Mouse (Mus musculus) layer of hippocampus, postnatal 36 days (tissue): Measurements from ENCODE around the gene Pla2g5. TPM values are rescaled to one million over a fixed set of nuclear protein-coding genes. Genes with fewer than 3 reads are reported as not detected.

ENCODE experiments used
- DNase-seq, 2 experiments: peaks; one replicate each; pipeline ENCODE4 v3.0.0; 2022
- total RNA-seq, 2 experiments: library from RNA; stranded (reverse); gene quantifications; 2 replicates each; pipeline ENCODE4 v1.2.3; 2021

Pla2g5 gene
- total RNA-seq, 2 experiments from 2014 or later: 0.70 to 0.73 TPM

DNA sequence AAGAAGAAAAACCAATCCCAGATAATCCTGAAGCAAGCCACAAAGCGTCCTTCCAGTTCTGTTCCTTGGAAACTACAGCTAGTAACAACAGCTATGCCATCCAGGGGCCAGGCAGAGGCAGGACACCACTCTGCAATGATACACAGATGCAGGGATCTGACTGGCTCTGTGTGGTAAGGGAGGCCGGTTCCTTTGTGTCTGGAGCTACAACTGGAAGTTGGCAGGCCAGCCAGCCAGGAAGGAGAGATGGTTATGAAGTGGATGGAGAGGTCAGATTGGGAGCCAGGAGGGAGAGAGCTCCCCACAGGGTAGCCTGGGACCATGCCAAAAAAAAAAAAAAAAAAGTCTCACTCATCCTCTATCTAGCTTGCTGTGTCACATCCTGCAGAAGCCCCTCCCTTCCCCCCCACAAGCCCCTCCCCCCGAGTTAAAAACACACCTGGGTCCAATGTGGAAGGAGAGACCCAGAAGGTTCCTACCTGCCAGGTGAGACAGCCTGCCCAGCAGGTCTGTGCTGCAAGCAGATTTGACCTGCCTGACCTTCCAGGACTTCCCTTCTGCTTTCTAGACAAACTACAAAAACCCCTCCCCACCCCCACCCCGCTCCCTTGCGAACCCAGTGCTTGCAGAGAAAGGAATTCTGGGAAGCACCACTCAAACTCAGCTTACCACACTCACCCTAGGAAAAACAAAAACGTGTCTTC is 66.6 kb downstream of the Pla2g5 start:
- DNase-seq: no peak

DNA sequence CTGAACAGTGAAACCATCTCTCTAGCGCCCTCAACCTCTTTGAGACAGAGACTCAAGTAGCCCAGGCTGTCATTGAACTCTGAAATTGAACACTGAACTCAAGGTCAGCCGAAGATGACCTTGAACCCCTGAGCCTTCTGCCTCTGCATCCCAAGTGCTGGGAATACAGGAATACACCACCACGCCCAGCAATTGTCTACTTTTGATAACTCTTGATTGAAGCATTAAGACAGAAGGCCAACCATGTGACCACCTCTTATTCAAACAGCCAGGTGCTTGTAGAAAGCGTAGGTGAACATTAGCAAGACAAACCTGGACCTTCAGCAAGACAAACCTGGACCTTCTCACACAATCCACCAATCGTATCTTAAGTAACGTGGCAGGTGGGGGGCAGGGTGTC is 68.9 kb downstream of the Pla2g5 start:
- no peak for DNase-seq

DNA sequence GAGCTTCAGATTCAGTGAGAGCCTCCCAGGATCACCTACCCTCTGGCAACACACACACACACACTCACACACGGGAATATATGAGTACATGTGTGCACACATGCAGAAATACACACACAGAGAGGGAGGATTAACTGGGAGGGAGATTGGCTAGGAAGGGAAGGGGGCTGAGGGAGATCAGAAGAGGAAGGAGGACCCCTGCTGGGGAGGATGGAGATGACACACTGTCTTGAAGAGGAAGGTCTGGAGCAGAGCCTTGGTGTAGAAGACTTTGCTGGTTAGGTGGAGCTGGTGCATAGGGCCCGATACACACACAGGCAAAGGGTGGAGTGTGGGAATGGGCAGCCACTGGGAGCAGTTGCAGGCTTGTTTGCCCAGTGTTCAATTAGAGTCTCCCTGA is 70.0 kb downstream of the Pla2g5 start:
- peak; percentile 35 to 66 for DNase-seq

DNA sequence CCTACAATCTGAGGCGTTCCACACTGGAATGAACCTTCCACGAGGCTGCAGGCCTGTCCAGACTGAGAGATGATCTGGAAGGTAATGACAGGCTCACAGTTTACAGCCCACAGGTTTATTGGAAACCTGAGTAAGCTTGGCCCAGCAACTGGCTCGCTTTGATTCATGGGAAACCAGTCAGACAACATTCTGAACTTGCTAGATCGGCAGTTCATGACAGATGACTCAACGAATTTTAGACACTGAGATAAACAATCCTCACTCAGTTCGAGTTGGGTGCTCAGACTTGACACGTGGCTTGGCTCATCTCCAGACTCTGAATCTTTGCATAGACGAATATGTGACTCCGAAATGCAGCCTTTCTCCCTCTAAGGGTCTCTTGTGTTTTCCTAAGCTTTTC is 70.7 kb downstream of the Pla2g5 start:
- no peak for DNase-seq

DNA sequence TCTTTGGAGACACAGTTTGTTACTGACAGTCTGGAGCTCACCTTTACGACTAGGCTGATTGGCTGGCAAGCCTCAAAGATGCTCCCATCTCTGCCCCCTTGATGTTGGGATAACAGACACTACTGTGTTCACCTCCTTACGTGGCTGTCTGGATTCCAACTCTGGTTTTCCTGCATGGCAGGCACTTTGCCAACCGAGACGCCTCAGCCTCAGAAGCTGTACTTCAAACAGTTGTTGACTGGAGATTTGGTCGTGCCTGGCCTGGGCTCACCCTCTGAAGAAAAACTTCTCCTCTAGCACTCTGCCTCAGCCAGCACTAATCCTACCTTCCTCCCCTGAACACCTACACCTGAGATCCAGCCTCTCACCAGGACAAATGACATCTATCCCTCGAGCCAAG is 71.8 kb downstream of the Pla2g5 start:
- no peak for DNase-seq

DNA sequence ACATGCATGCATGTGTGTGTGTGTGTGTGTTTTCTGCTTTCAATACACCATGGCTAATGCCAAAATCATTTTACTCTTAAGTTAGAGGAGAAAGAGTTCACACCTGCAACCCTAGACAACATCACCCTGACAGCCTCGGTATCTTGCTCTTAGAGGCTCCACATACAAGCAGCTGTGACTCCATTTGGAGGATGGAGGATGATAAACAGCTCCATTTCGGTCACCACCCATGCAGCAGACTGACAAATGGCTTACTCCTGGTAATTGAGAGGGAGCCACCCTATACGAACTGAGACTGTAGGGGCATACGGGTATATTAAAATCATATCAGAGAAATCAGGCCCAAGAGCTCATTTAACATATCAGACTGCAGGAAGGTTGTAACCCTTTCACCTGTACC is 74.9 kb downstream of the Pla2g5 start:
- no peak for DNase-seq

DNA sequence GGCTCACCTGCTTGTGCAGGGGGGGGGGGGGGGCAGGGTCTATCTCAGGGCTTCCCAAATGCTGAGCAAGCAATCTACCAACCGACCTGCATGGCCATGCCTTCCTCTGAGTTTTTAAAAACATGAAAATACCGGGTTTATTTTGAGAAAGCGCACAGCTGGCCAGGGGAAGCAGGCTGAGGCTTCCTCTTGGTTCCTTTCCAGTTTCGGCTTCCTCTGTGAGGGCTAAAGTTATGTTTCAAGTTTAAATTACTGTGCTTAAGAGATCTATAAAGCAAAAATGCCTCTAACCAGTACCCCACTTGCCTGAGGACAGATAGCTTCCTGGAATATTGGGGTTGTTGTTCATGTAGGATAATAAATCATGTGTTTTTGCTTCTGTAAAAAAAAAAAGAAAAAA is 77.1 kb downstream of the Pla2g5 start:
- DNase-seq: no peak

DNA sequence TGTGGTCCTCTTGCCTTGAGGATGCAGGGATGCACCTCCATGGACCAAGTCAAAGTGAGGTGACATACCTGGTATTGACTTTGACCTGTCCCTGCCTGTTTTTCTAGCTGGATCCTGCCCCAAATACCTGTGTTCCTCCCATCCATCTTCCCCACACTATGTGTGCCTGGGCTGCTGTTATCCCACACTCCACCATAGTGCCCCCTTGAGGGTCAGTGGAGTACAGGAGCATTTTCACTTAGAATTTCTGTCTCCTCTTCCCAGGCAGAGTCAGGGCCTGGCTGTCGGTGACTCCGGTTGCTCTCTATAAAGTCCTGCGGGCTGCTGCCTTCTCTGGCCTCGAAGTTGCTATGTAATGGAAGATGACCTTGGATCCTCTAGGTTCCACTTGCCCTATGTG is 77.6 kb downstream of the Pla2g5 start:
- DNase-seq: no peak

DNA sequence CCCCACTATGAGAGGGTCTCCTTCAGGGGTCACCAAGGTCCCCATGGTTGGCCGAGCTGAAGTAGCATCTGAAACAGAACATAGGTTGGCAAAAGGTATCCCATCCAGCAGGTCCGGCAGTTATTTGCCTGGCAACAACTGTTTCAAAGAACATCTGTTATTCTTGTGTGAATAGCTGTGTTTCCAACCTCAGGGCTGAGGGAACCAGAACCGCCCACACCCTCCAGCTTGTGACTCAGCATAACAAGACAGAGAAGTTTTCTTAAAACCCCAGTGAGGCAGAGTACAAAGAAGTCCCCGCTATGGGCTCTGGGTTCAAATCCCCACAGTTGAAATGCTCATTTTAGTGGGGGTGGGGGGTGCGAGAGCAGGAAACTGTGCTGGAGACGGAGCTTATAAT is 81.2 kb downstream of the Pla2g5 start:
- DNase-seq: peak in 1 of 2 experiments; percentile 32

DNA sequence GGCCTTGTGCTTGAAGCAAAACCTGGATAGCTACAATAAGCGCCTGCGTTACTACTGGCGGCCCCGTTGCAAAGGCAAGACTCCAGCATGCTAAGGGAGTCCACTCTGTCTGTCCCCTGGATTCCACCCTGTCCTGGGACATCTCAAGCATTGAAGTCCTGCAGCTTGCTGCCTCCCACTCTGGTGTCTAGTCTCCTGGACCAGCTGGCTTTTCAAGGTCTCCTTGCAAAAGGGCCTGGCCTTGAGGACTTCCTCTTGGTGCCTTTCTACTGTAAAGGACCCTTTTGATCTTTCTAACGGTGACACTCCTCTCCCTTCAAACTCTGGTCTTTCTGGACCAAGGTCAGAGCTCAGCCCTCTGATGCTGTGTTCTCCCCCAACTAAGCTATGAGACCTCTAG is 83.0 kb downstream of the Pla2g5 start:
- DNase-seq: no peak

DNA sequence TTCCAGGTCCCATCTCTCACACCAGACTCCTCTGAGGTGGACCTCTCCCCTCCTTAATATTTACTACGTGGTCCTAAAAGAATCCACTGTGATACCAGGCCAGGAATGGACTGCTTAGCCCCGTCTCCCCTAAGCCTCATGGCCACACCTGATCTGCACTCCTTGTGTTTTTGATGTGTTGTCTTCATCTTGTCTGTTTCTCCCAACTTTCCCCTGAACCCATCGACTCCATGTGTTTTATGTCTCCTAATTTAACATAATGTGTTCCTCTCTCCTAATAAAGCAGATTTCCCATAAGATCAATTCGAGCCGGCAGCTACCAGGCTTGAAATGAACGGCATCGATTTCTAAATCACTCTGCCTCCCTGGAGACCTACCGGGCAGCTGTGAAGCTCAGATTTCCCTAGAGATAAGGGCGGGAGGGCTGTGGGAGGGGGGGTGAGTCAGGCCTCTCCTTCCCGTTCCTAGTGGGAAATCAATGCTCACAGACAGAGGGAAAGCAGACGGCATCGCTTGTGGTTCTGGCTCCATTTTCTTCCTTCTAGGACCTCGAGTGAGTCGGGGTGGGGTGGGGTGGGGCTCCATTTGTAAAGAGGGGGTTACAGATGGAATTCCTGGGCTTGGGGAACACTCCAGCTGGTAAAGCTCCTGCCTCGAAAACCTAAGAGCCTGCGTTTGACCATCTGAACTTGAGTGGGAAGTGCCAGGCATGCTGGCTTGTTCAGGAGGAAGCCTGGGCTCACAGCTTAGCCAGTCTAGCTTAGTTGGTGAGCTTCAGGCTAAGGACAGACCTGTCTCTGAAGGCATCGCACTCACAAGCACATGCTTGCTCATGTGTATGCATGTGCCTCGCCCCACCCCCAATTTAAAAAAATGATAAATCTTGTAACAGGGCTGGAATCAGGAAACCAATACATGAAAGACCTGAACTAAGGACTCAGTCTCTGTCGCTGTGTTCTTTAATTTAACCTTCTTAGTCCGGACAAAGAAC is 85.6 kb downstream of the Pla2g5 start:
- no peak for DNase-seq

DNA sequence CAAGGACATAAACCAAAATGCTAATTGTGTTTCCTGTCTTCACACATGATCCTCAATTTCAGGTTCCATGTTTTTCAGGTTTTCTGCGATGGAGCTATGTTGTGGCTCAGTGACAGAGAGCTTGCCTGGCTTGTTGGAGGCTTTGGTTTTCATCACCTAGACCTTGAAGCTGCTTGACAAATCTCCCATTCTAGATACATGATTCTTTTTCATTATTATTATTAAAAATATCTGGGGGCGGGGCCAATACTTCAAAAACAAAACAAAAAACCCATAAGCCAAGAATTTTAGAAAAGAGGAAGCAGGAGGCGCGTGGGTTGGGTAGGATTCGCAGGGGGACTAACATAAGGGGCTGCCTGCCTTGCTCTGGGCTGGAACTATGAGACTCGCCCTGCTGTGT is 87.8 kb downstream of the Pla2g5 start, which contains the start of gene Pla2g2d:
Gene Pla2g2d, plus strand, starts transcription at position 301 of the 400 bp plus-strand sequence.
- DNase-seq: no peak

DNA sequence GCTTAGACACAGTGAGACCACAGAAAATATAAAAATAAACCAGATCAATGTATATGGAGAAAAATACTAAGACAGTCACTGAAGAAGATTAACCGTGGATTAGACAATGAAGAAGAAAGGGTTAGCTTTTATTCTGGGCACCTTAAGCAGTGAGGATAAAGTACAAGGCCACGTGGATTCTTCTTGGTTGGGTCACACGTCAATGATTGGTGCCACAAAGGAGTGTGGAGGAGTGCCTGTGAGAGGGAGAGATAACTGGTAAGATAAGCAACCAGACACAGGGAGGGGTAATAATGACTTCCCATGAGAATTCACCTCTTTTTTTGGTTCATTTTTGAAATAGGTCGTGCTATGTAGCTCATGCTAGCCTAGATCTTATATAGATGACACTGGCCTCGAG is 90.9 kb downstream of the Pla2g5 start:
- DNase-seq: no peak

DNA sequence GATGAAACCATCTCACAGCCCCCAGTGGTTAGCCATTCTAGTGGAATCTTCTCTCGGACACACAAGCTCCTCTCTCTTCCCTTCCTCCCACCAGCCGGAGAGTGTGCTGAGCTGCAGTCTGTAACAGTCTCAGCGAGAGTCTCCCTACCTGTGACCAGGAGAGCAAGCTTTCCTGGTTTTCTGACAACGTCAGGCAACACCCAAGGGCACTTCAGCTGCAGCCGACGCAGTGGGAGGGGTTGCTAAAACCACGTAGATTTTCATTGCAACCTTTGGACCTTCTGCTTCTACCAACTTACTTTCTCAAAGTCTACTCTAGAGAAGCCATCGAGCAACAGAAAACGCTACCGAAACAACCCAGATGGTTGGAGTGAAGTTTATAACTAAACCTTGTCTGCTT is 91.3 kb downstream of the Pla2g5 start:
- no peak for DNase-seq

DNA sequence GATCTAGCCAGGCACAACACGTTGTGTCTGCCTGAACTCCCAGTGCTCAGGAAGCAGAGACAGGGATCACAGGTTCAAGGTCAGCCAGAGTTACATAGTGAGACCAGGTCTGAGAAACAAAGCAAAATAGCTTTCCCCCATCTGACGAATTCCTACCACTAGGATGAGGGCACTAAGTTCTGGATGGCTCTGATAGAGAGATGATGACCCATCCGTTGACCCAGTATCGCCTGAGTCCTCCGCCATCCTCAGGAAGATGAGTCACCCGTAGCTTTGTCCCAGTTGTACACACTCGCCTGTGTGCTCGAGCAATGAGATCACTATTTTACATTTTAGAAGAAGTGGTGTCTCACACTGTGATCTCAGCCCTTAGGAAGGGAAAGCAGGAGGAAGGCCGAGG is 101.0 kb downstream of the Pla2g5 start:
- no peak for DNase-seq

DNA sequence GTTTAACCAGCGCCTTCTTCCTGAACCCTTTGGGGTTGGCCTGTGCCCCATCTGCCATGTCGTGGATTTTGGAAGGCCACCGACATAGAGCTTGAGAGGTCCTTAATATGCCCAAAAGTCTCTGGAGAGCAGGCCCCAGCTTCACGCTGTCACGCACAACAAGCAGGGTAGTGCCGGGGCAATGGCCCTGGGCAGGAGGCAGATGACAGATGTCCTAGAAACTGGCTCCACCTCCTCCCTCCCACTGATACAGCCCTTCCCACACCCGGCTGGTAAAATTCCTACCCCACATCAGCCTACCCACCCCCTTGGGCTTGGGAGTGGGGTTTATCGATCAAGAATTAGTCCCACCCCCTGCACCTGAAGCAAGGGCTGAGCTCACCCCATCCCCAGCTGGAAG is 105.9 kb downstream of the Pla2g5 start, which contains the start of gene Pla2g2f:
Gene Pla2g2f, minus strand, starts transcription at position 211 of the 400 bp plus-strand sequence.
- no peak for DNase-seq

DNA sequence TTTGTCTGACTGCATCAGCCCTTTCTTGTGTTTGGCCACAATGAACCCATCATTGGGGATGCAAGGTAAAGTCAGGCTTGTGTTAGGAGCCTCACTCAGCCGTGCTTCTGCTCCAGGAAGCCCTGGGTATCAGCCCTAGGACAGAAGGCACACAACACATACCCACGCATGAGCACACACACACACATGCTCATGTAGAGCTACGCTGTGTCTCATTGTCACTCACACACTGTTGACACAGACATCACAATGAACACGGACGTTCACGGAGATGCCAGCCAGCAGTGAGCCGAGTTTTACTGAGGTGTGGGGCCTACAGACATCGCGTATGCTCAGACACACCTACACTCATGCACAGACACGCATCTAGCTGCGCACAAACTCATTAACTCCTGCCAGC is 107.3 kb downstream of the Pla2g5 start:
- DNase-seq: peak in 1 of 2 experiments; percentile 13

DNA sequence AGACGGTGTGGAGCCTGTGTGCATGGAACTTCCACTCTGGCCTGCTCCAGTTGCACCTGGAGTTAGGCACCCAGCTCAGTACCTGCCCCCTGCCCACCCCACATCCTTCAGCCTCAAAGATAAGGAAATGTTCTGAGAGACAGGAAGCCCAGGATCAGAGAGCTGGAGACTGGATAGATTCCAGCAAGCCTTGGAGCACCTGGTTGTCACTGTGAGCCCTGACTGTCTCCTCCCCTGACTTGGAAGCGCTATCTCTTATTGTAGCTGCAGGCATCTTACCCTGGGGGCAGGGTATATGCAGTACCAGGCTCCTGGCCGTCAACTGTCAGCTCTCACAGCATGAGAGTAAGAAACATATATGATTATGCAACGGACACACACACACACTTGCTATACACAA is 107.8 kb downstream of the Pla2g5 start:
- no peak for DNase-seq

DNA sequence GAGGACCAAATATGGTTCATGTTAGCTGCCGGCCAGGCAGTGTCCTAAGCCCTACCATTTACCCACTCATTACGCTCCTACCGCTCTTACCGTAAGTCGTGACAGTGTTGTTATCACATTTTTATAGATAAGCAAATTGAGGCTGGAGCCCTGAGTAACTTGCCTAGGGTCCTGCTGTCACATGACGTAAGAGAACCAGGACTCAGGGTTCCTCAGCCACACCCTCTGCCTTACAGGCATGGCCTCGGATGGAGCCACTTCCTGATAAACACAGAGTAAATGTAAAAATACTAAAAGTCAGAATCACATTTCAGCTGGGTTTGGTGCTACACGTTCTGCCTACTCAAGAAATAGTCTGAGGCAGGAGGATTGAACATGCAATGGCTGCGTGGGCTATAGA is 108.8 kb downstream of the Pla2g5 start:
- no peak for DNase-seq

DNA sequence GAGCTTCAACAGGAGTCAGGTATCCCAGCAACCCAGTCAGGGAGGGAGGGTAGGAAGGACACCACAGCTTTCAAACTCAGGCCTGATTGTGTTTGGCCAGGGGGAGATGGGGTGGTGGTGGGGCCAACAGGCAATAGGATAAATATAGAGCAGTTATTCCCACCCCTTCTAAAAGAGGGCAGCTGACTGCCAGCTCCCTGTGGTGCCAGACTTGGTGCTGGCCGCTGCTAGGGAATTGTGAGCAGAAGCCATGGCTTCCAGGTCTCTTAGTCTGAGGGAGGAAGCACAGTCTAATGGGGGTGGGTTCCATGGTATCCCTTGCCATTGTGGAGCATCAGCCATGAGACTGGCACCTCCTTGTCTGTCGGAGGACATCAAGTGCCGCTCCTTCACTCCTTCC is 109.7 kb downstream of the Pla2g5 start:
- DNase-seq: no peak

DNA sequence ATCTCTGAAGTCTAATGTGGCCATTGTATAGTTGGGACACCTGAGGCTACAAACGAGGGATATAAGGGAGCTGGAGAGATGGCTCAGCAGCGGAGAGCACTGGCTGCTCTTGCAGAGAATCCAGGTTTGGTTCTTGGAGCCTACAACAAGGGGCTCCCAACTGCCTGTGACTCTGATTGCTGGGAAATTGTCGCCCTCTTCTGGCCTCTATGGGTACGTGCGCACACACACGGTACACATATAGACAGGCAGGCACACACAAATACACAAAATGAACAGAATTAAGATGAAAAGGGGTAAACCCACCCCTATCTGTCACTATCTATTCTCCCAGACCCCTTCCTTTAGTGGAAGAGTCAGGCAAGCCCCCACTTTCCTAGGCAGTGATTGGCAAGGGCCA is 110.7 kb downstream of the Pla2g5 start:
- no peak for DNase-seq
